Mouse (Mus musculus) limb, embryonic 11.5 days (tissue): ENCODE measurements at regions not wholly inside any gene's neighbourhood (a gene's known extent, or its start where the extent isn't known, plus 50 kb on each side); places are given as distances from the start of the nearest gene placed in this dataset.

Experiments
- ATAC-seq: fragments of 200-750 bp; cut with Nextera tagmentation; 2 replicates; pipeline ENCODE4 v1.8.0; 2017; ENCODE audit warnings: low read depth; ENCODE audit not compliant: insufficient number of reproducible peaks, low FRiP score, low TSS enrichment
- DNase-seq: peaks from one replicate; pipeline ENCODE4 v3.0.0-alpha.2; 2015; ENCODE audit warnings: low spot score
- H3K27ac ChIP-seq: fragments of 300-500 bp; sonication (generic); replicated peaks from 2 replicates; pipeline ENCODE4 v1.5.1; 2014; ENCODE audit warnings: low read depth, mild to moderate bottlenecking, low read length
- H3K27me3 ChIP-seq: fragments of 300-500 bp; sonication (generic); 2 replicates; pipeline ENCODE4 v1.6.1; 2014; ENCODE audit warnings: mild to moderate bottlenecking, low read length, mixed read lengths; ENCODE audit not compliant: control insufficient read depth, insufficient read depth
- H3K36me3 ChIP-seq: fragments of 300-500 bp; sonication (generic); 2 replicates; pipeline ENCODE4 v1.6.1; 2014; ENCODE audit warnings: mild to moderate bottlenecking, low read length, moderate library complexity, mixed read lengths; ENCODE audit not compliant: control insufficient read depth, insufficient read depth
- H3K4me1 ChIP-seq: fragments of 300-500 bp; sonication (generic); 2 replicates; pipeline ENCODE4 v1.6.1; 2014; ENCODE audit warnings: low read length, mixed read lengths; ENCODE audit not compliant: control insufficient read depth, insufficient read depth
- H3K4me2 ChIP-seq: fragments of 300-500 bp; sonication (generic); 2 replicates; pipeline ENCODE4 v1.6.1; 2014; ENCODE audit warnings: low read depth, mild to moderate bottlenecking, moderate library complexity; ENCODE audit not compliant: severe bottlenecking
- H3K4me3 ChIP-seq: fragments of 300-500 bp; sonication (generic); 2 replicates; pipeline ENCODE4 v1.5.1; 2014; ENCODE audit warnings: low read depth, low read length
- H3K9ac ChIP-seq: fragments of 300-500 bp; sonication (generic); 2 replicates; pipeline ENCODE4 v1.6.1; 2014; ENCODE audit warnings: mild to moderate bottlenecking, low read length
- H3K9me3 ChIP-seq: fragments of 300-500 bp; sonication (generic); 2 replicates; pipeline ENCODE4 v1.6.1; 2016; ENCODE audit warnings: low read length; ENCODE audit not compliant: control insufficient read depth
- WGBS: fragments of 180-500 bp; shearing (Covaris S2); extraction: QIAGEN DNeasy Blood & Tissue Kit; methylation state at CpG from one replicate; pipeline ENCODE4 v1.1.7; 2014; 5-methylcytosine and 5-hydroxymethylcytosine counted together

GRCm38 (mm10) chr12:32709188-32709587, 110.2 kb upstream of the Nampt start:
- H3K4me1 ChIP-seq = no peaks in the 10 kb centered on the region
- H3K9ac ChIP-seq = no peak overlapping the region
- no peaks in the 10 kb centered on the region for H3K36me3 ChIP-seq
- ATAC-seq (no peak), DNase-seq (no peak)
- WGBS = 94% methylated on average over 10 of the region's 10 CpGs
- H3K27me3 ChIP-seq = no peaks in the 10 kb centered on the region
- H3K4me2 ChIP-seq = no peak overlapping the region
- no peak overlapping the region for H3K4me3 ChIP-seq
- no peak overlapping the region for H3K27ac ChIP-seq
- no peaks in the 10 kb centered on the region for H3K9me3 ChIP-seq

GRCm38 (mm10) chr12:32717129-32717921, 102.0 kb upstream of the Nampt start:
- 78% methylated on average over 5 of the region's 5 CpGs for WGBS
- H3K4me1 ChIP-seq = no peaks in the 10 kb centered on the region
- DNase-seq = no peak

GRCm38 (mm10) chr12:32719203-32719602, 100.1 kb upstream of the Nampt start:
- no peak overlapping the region for H3K27ac ChIP-seq
- H3K4me2 ChIP-seq = no peak overlapping the region
- DNase-seq (no peak), ATAC-seq (no peak)
- no peak overlapping the region for H3K4me3 ChIP-seq
- no peaks in the 10 kb centered on the region for H3K4me1 ChIP-seq
- H3K9ac ChIP-seq = no peak overlapping the region
- no peaks in the 10 kb centered on the region for H3K27me3 ChIP-seq
- WGBS = 94% methylated on average over 4 of the region's 4 CpGs
- H3K9me3 ChIP-seq = no peaks in the 10 kb centered on the region
- no peaks in the 10 kb centered on the region for H3K36me3 ChIP-seq

More at GRCm38 (mm10) chr12:32717129-32717921, 102.0 kb upstream of the Nampt start:
- Histone ChIP-seq H3K4me3 (no peak overlapping the region), H3K9me3 (no peaks in the 10 kb centered on the region), H3K9ac (no peak overlapping the region), H3K27me3 (no peaks in the 10 kb centered on the region), H3K36me3 (no peaks in the 10 kb centered on the region), H3K27ac (no peak overlapping the region), H3K4me2 (no peak overlapping the region)
- ATAC-seq = no peak

GRCm38 (mm10) chr12:32724451-32725188, 94.7 kb upstream of the Nampt start:
- H3K4me1 ChIP-seq = no peaks in the 10 kb centered on the region
- no peaks in the 10 kb centered on the region for H3K36me3 ChIP-seq
- no peaks in the 10 kb centered on the region for H3K27me3 ChIP-seq
- DNase-seq (no peak), ATAC-seq (no peak)
- H3K27ac ChIP-seq = no peak overlapping the region
- no peaks in the 10 kb centered on the region for H3K9me3 ChIP-seq
- H3K4me3 ChIP-seq = no peak overlapping the region
- H3K4me2 ChIP-seq = no peak overlapping the region
- 87% methylated on average over 7 of the region's 7 CpGs for WGBS
- no peak overlapping the region for H3K9ac ChIP-seq

GRCm38 (mm10) chr12:32727539-32727938, 91.8 kb upstream of the Nampt start:
- H3K9me3 ChIP-seq = no peaks in the 10 kb centered on the region
- H3K4me3 ChIP-seq = no peak overlapping the region
- WGBS = 55% methylated on average over 1 of the region's 1 CpGs
- H3K27ac ChIP-seq = no peak overlapping the region
- no peak overlapping the region for H3K4me2 ChIP-seq
- H3K4me1 ChIP-seq = no peaks in the 10 kb centered on the region
- no peaks in the 10 kb centered on the region for H3K36me3 ChIP-seq
- no peak for ATAC-seq
- no peak for DNase-seq
- H3K27me3 ChIP-seq = no peaks in the 10 kb centered on the region
- no peak overlapping the region for H3K9ac ChIP-seq

GRCm38 (mm10) chr12:32728425-32728824, 90.9 kb upstream of the Nampt start:
- Histone ChIP-seq H3K4me1 (no peaks in the 10 kb centered on the region), H3K36me3 (no peaks in the 10 kb centered on the region), H3K4me2 (no peak overlapping the region), H3K27me3 (no peaks in the 10 kb centered on the region), H3K4me3 (no peak overlapping the region), H3K9ac (no peak overlapping the region), H3K27ac (no peak overlapping the region), H3K9me3 (no peaks in the 10 kb centered on the region)
- WGBS = 85% methylated on average over 10 of the region's 10 CpGs
- ATAC-seq = no peak
- no peak for DNase-seq

- WGBS = 83% methylated on average over 2 of the region's 2 CpGs
- DNase-seq = no peak
- Histone ChIP-seq H3K27ac (no peak overlapping the region), H3K27me3 (no peaks in the 10 kb centered on the region), H3K36me3 (no peaks in the 10 kb centered on the region), H3K9ac (no peak overlapping the region), H3K9me3 (no peaks in the 10 kb centered on the region), H3K4me2 (no peak overlapping the region), H3K4me3 (no peak overlapping the region), H3K4me1 (no peaks in the 10 kb centered on the region)
- no peak for ATAC-seq
Measured at GRCm38 (mm10) chr12:32735224-32735623, 84.1 kb upstream of the Nampt start.

- no peak overlapping the region for H3K4me2 ChIP-seq
- H3K9me3 ChIP-seq = no peaks in the 10 kb centered on the region
- no peaks in the 10 kb centered on the region for H3K36me3 ChIP-seq
- no peaks in the 10 kb centered on the region for H3K4me1 ChIP-seq
- H3K4me3 ChIP-seq = no peak overlapping the region
- no peak overlapping the region for H3K27ac ChIP-seq
- DNase-seq = no peak
- no peak overlapping the region for H3K9ac ChIP-seq
- H3K27me3 ChIP-seq = no peaks in the 10 kb centered on the region
- ATAC-seq = no peak
Measured at GRCm38 (mm10) chr12:32741465-32741864, 77.9 kb upstream of the Nampt start.
